Mouse (Mus musculus) left cerebral cortex, adult 18-20 months (tissue): ENCODE data around the gene Arl6ip5. TPM values are rescaled to one million over a fixed set of nuclear protein-coding genes. Genes with fewer than 3 reads are reported as not detected.

Experiments used
- DNase-seq, 2 experiments: peaks; one replicate each; pipeline ENCODE4 v3.0.0; 2021 to 2022; ENCODE audit warnings: low spot score in 2 of 2, mixed read lengths in 1 of 2
- total RNA-seq, 2 experiments: library from RNA; stranded (reverse); gene quantifications; 2 replicates each; pipeline ENCODE4 v1.2.3; 2021

The Arl6ip5 gene
- total RNA-seq, 2 experiments from 2014 or later, result 205 to 217 TPM

GRCm38 (mm10) chr6:97269596-97269995, 59.1 kb downstream of the Arl6ip5 start:
- no peak for DNase-seq

- DNase-seq, result no peak
Observed at GRCm38 (mm10) chr6:97272349-97272748, 61.9 kb downstream of the Arl6ip5 start.

- DNase-seq, result no peak
Observed at GRCm38 (mm10) chr6:97273058-97273710, 62.7 kb downstream of the Arl6ip5 start.

- DNase-seq, result no peak
Observed at GRCm38 (mm10) chr6:97273777-97274176, 63.3 kb downstream of the Arl6ip5 start.

GRCm38 (mm10) chr6:97275760-97276159, 65.3 kb downstream of the Arl6ip5 start:
- no peak for DNase-seq

- no peak for DNase-seq
Observed at GRCm38 (mm10) chr6:97276366-97276765, 65.9 kb downstream of the Arl6ip5 start.

- DNase-seq, result no peak
Observed at GRCm38 (mm10) chr6:97276890-97277497, 66.5 kb downstream of the Arl6ip5 start.

- DNase-seq, result peak; percentile 79 to 82
Observed at GRCm38 (mm10) chr6:97278014-97278787, 67.7 kb downstream of the Arl6ip5 start.

- no peak for DNase-seq
Observed at GRCm38 (mm10) chr6:97278878-97279277, 68.4 kb downstream of the Arl6ip5 start.

Other genes with a start within 250 kb of the Arl6ip5 start
- under 1 TPM; 0.30 to 0.40 TPM for gene Fam19a4, start 150.3 kb upstream of the Arl6ip5 start, total RNA-seq
- gene Eogt, start 61.5 kb upstream of the Arl6ip5 start, total RNA-seq, result 10 to 100 TPM; 20.8 to 21.2 TPM
- 10 to 100 TPM; 49.7 to 54.4 TPM for gene Tmf1, start 31.6 kb upstream of the Arl6ip5 start, total RNA-seq
- 10 to 100 TPM; 70.9 to 74.3 TPM for gene Uba3, start 5.0 kb upstream of the Arl6ip5 start, total RNA-seq
- not detected for gene Lmod3, start 42.1 kb downstream of the Arl6ip5 start, total RNA-seq